Mouse (Mus musculus): ENCODE data around the gene Ube3c. TPM values are rescaled to one million over a fixed set of nuclear protein-coding genes. Genes with fewer than 3 reads are reported as not detected.

The Ube3c gene
- polyA plus RNA-seq, 1 experiment from 2014 or later = 34.7 TPM

Other genes with a start within 250 kb of the Ube3c start
- 13.4 and 14.7 TPM in 2 replicates for gene Lmbr1, start 190.9 kb upstream of the Ube3c start, polyA plus RNA-seq (2014; fragmentation: Nextera tagmentation; extraction: Ambion mirVana)
- gene Nom1, start 134.6 kb upstream of the Ube3c start, polyA plus RNA-seq (2014; fragmentation: Nextera tagmentation; extraction: Ambion mirVana) = 26.2 and 34.0 TPM in 2 replicates
- gene Mnx1, start 90.8 kb upstream of the Ube3c start, polyA plus RNA-seq (2014; fragmentation: Nextera tagmentation; extraction: Ambion mirVana) = 1.8 and 2.7 TPM in 2 replicates
- 124 and 135 TPM in 2 replicates for gene Dnajb6, start 166.4 kb downstream of the Ube3c start, polyA plus RNA-seq (2014; fragmentation: Nextera tagmentation; extraction: Ambion mirVana)
- gene Gm5129, start 166.7 kb downstream of the Ube3c start, polyA plus RNA-seq (2014; fragmentation: Nextera tagmentation; extraction: Ambion mirVana) = not detected in 2 replicates

Measured in intestine, embryonic 14.5 days (tissue).